Mouse (Mus musculus): ENCODE data around the gene Ina. TPM values are rescaled to one million over a fixed set of nuclear protein-coding genes. Genes with fewer than 3 reads are reported as not detected.
"Not testable (repeated sequence)": the region's sequence is repeated elsewhere in the genome, so short reads cannot be mapped to it uniquely, and the experiment has no call there.

The Ina gene
- polyA plus RNA-seq, 1 experiment from 2014 or later = not detected

GRCm38 (mm10) chr19:46976743-46977142 lies 37.8 kb upstream of the Ina start:
- ATAC-seq (no peak), DNase-seq (no peak)
- Histone ChIP-seq H3K36me3 (replicated peaks; ENCODE audit: insufficient read depth, low read length) (no peaks in the 10 kb centered on the region), H3K9me3 (ENCODE audit: low read length) (no peaks in the 10 kb centered on the region), H3K4me2 (ENCODE audit: low read depth, low read length) (no peak overlapping the region), H3K27me3 (ENCODE audit: insufficient read depth, low read length) (no peaks in the 10 kb centered on the region), H3K9ac (replicated peaks) (no peak overlapping the region), H3K27ac (ENCODE audit: low read depth) (no peak overlapping the region), H3K4me3 (ENCODE audit: low read depth, low read length) (no peak overlapping the region), H3K4me1 (ENCODE audit: insufficient read depth) (peaks cover 15% of the 10 kb centered on the region)
- TF ChIP-seq EP300 (IDR thresholded peaks at IDR 0.05; ENCODE audit: low read depth) = no peak
- no peak for TF ChIP-seq CTCF (IDR thresholded peaks at IDR 0.05; ENCODE audit: low read depth)
- WGBS (ENCODE audit: insufficient replicate concordance) = 36% methylated on average over 2 of the region's 2 CpGs

GRCm38 (mm10) chr19:46977460-46977859 lies 37.0 kb upstream of the Ina start:
- H3K9ac ChIP-seq (replicated peaks) = no peak overlapping the region
- no peaks in the 10 kb centered on the region for H3K9me3 ChIP-seq (ENCODE audit: low read length)
- no peak overlapping the region for H3K4me3 ChIP-seq (ENCODE audit: low read depth, low read length)
- no peak for ATAC-seq
- DNase-seq = no peak
- H3K4me2 ChIP-seq (ENCODE audit: low read depth, low read length) = no peak overlapping the region
- TF ChIP-seq EP300 (IDR thresholded peaks at IDR 0.05; ENCODE audit: low read depth) (no peak), CTCF (IDR thresholded peaks at IDR 0.05; ENCODE audit: low read depth) (no peak)
- H3K36me3 ChIP-seq (replicated peaks; ENCODE audit: insufficient read depth, low read length) = no peaks in the 10 kb centered on the region
- H3K27ac ChIP-seq (ENCODE audit: low read depth) = no peak overlapping the region
- peaks cover 15% of the 10 kb centered on the region for H3K4me1 ChIP-seq (ENCODE audit: insufficient read depth)
- WGBS (ENCODE audit: insufficient replicate concordance) = 59% methylated on average over 6 of the region's 6 CpGs
- H3K27me3 ChIP-seq (ENCODE audit: insufficient read depth, low read length) = no peaks in the 10 kb centered on the region

GRCm38 (mm10) chr19:46978069-46978468 lies 36.4 kb upstream of the Ina start:
- ATAC-seq; DNase-seq; H3K4me3 ChIP-seq (ENCODE audit: low read depth, low read length); H3K4me2 ChIP-seq (ENCODE audit: low read depth, low read length); H3K27ac ChIP-seq (ENCODE audit: low read depth); H3K9ac ChIP-seq (replicated peaks); H3K36me3 ChIP-seq (replicated peaks; ENCODE audit: insufficient read depth, low read length); H3K27me3 ChIP-seq (ENCODE audit: insufficient read depth, low read length); H3K9me3 ChIP-seq (ENCODE audit: low read length): not testable (repeated sequence)
- H3K4me1 ChIP-seq (ENCODE audit: insufficient read depth) = peaks cover 19% of the 10 kb centered on the region
- WGBS (ENCODE audit: insufficient replicate concordance) = 93% methylated on average over 3 of the region's 3 CpGs

DNA sequence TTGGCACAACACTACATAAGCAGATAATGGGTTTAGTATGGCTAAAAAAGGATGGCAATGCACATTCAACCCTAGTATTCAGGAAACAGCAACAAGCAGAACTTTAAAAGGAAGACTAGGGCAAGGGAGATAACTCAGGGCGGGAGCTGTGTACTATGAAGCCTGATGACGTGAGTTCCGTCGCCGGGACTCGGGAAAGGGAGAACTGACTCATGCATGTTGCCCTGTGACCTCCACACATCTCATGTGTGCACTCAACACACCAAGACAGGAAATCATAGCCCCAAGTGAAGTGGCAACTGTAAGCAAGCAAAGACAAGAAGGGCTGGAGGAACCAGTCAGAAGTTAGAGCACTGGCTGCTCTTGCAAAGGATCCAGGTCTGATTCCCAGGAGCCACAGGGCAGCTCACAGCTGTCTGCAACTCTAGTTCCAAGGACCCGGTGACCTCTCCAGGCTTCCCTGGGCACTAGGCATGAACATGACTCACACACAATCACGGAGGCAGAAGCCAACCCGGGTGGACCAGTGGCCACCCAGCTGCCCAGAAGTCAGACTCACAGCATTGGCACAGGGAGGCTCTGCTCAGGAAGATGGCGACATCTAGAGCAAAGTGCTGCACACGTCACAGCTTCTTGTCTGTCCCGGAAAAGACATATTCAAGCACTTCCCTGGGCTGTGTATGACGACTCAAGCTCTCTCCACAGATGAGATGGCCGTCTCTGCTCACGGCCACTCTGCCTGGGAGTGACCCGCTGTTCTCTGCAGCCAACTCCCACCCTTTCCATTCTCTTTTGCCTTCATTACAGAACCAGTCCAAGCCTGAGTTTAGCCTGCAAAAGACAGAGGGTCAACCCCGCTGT lies 35.3 kb upstream of the Ina start:
- Histone ChIP-seq H3K36me3 (replicated peaks; ENCODE audit: insufficient read depth, low read length) (no peaks in the 10 kb centered on the region), H3K4me1 (ENCODE audit: insufficient read depth) (peaks cover 29% of the 10 kb centered on the region), H3K27me3 (ENCODE audit: insufficient read depth, low read length) (no peaks in the 10 kb centered on the region), H3K4me2 (ENCODE audit: low read depth, low read length) (no peak overlapping the region; the same call in 1 of the 2 replicates), H3K4me3 (ENCODE audit: low read depth, low read length) (no peak overlapping the region), H3K27ac (ENCODE audit: low read depth) (peak overlapping the region; percentile 5; the same call in 1 of the 2 replicates), H3K9ac (replicated peaks) (no peak overlapping the region), H3K9me3 (ENCODE audit: low read length) (no peaks in the 10 kb centered on the region)
- DNase-seq (peak; percentile 44), ATAC-seq (peak; percentile 26)
- TF ChIP-seq EP300 (IDR thresholded peaks at IDR 0.05; ENCODE audit: low read depth) = no peak
- peak; percentile 26 for TF ChIP-seq CTCF (IDR thresholded peaks at IDR 0.05; ENCODE audit: low read depth)
- 63% methylated on average over 17 of the region's 17 CpGs for WGBS (ENCODE audit: insufficient replicate concordance)

GRCm38 (mm10) chr19:46979781-46980105 lies 34.8 kb upstream of the Ina start:
- 0 out of 2 replicates have a peak, but pooled peaks have one; percentile 4 for ATAC-seq

GRCm38 (mm10) chr19:46981462-46981861 lies 33.0 kb upstream of the Ina start:
- Histone ChIP-seq H3K9ac (replicated peaks) (no peak overlapping the region), H3K4me3 (ENCODE audit: low read depth, low read length) (no peak overlapping the region), H3K4me1 (ENCODE audit: insufficient read depth) (peaks cover 39% of the 10 kb centered on the region), H3K9me3 (ENCODE audit: low read length) (no peaks in the 10 kb centered on the region), H3K36me3 (replicated peaks; ENCODE audit: insufficient read depth, low read length) (no peaks in the 10 kb centered on the region), H3K27me3 (ENCODE audit: insufficient read depth, low read length) (no peaks in the 10 kb centered on the region), H3K27ac (ENCODE audit: low read depth) (no peak overlapping the region), H3K4me2 (ENCODE audit: low read depth, low read length) (no peak overlapping the region)
- no peak for TF ChIP-seq EP300 (IDR thresholded peaks at IDR 0.05; ENCODE audit: low read depth)
- no peak for TF ChIP-seq CTCF (IDR thresholded peaks at IDR 0.05; ENCODE audit: low read depth)
- DNase-seq (no peak), ATAC-seq (no peak)
- WGBS (ENCODE audit: insufficient replicate concordance) = 53% methylated on average over 6 of the region's 6 CpGs

More at GRCm38 (mm10) chr19:46979781-46980105, 34.8 kb upstream of the Ina start:
- no peaks in the 10 kb centered on the region for H3K36me3 ChIP-seq (replicated peaks; ENCODE audit: insufficient read depth, low read length)
- H3K9me3 ChIP-seq (ENCODE audit: low read length) = no peaks in the 10 kb centered on the region
- 0 out of 2 replicates have a peak overlapping the region, but pooled peaks have one; percentile 5 for H3K27ac ChIP-seq (ENCODE audit: low read depth)
- H3K9ac ChIP-seq (replicated peaks) = no peak overlapping the region
- no peak for DNase-seq
- TF ChIP-seq CTCF (IDR thresholded peaks at IDR 0.05; ENCODE audit: low read depth) = no peak
- TF ChIP-seq EP300 (IDR thresholded peaks at IDR 0.05; ENCODE audit: low read depth) = no peak
- H3K4me1 ChIP-seq (ENCODE audit: insufficient read depth) = peaks cover 33% of the 10 kb centered on the region
- WGBS (ENCODE audit: insufficient replicate concordance) = 61% methylated on average over 3 of the region's 3 CpGs
- H3K27me3 ChIP-seq (ENCODE audit: insufficient read depth, low read length) = no peaks in the 10 kb centered on the region
- no peak overlapping the region for H3K4me3 ChIP-seq (ENCODE audit: low read depth, low read length)
- no peak overlapping the region for H3K4me2 ChIP-seq (ENCODE audit: low read depth, low read length)

Measured in liver, postnatal 0 days (tissue).